Mouse (Mus musculus) kidney, adult 2 months (tissue): ENCODE results near the gene Il5ra.

Experiments used
- CTCF ChIP-seq: fragments of 200-500 bp; conservative IDR thresholded peaks from 2 replicates; pipeline ENCODE4 v1.5.1; 2011; ENCODE audit warnings: low read depth, mild to moderate bottlenecking, control low read depth, low read length, moderate library complexity, mixed read lengths; ENCODE audit not compliant: insufficient read depth, insufficient read length
- POLR2A ChIP-seq: fragments of 200-500 bp; IDR thresholded peaks from one replicate; pipeline ENCODE4 v1.6.1; 2011; ENCODE audit warnings: low read depth, low read length, control low read depth

DNA sequence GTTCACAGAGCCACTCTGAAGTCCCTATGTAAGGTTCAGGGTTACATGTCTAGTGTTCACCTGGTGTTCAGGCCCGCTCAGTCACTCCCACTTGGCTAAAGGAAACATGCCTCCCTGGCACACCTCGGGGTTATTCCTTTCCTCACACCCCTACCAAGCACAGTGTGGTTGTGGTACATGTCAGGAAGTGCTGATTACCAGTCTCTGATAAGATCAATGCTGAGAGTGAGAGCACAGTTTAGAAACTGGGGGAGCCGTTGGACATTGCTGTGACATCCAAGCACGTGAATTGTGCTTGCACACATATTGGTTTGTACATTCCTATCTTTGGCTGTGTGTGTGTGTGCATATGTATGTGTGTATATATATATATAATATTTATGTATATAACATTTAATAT is 16.3 kb downstream of the Il5ra start:
- TF ChIP-seq POLR2A (no peak), CTCF (no peak)
